Mouse (Mus musculus) left cerebral cortex, adult 9 months (tissue): Measurements from ENCODE around the gene Cds1.

Experiments used
- DNase-seq, 2 experiments: peaks; one replicate each; pipeline ENCODE4 v3.0.0; 2022; ENCODE audit warnings: low spot score in 2 of 2

Cds1 gene

DNA sequence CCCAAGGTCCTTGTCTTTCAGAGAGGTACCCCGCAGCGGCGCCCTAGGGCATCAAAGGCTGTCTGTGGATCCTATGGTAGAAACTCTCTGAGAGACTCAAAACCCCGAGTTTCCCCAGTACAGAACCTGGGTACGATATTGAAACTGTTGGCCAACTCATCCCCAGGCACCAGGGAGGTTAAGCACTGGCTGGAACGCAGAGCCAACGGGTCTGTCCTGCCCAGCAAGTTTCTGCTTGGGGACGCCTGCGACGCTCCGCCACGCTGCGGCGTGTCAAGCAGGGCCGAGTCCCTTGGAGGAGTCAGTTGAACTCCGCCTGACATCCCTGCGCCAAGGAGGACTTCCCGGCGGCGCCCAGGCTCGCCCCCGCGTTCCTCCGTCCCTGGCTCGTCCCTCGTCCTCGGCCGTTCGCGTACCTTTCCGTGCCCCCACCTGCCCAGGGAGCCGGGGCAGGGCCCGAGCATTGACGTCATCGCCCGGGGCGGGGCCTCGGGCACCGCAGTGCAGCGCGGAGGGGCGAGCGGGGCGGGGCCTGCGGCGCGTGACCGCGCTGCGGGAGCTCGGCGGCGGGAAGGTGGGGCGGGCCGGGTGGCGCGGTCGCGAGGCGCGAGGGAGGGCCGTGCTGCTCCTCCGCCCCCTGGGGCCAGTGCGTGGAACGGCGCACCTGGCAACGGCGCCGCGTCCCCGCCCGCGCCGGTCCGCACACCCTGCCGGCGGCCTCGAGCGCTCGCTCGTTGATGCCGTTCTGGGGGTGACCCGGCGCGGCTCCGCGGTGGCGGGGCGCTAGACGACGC, at the start of gene Cds1:
TSS of gene Cds1 (plus strand) at position 577 of the 794 bp plus-strand sequence.
- peak; percentile 68 to 80 for DNase-seq

DNA sequence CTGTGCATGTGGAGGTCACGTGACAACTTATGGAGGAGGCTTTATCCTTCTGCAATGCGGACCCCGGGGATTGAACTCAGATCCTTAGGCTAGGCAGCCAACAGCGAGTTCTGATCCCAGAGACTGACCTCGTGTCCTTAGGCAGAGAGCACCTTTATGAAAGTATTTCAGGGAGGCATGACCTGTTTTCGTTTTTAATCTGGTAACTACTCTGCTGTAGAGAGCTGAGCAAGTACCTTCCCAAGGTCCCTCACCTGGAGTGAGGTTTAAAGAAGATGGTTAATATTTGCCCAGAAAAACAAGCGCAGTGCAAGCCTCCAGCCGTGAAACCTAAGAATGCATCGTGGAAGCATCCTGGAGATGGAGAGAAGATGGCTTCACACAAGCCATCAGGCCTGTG, 40.7 kb upstream of the Cds1 start:
- DNase-seq, result no peak

DNA sequence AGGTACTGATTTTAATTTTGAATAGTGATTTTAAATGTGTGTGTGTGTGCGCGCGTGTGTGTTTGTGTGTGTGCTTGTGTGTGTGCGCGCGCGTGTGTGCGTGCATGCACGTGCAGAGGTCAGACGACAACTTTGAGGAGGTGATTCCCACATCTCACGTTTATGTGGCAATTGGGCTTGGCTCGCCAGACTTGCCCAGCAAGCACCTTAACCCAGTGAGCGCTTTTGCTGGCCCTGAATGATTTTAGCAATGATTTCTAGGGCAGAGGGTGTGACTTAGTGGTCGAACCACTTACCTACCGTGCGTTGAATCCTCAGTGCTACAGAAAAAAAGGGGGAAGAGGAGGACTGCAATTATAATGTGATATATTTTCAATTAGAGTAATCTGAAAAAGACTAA, 40.2 kb upstream of the Cds1 start:
- no peak for DNase-seq

DNA sequence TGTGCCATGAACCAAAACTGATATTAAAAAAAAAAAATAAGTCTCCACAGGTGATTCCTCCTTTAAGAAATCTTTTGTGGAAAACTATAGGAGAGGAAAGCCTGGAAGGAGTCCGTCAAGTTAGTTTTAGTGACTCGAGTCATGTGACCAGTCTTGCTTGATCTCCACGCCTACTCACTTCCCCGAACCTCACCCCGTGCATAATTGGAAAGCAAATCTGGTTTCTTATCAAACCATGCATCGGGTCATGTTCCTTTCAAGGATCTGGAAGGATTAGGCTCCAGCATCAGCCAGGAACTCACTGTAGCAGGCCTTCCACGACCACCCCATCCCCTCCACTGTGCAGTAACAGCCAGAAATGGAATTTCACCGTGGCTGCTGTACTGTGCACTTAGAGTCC, 39.2 kb upstream of the Cds1 start:
- no peak for DNase-seq

DNA sequence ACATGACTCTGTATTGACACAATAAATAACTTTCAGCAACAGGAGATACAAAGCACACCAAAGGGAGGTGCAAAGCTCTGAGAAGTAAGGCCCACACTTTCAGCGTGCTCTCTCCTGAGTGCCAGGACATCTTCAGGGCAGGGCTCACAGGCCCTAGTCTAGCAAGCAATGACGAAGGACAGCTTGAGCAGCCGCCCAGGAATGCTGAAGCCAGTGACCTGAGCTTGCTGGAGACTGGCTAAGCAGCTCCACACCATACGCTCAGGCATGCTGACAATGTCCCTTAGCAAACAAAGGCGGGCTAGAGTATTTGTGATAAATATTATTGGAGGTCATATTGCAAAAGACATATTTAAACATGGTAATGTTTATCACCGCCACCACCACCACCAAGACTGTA, 38.6 kb upstream of the Cds1 start:
- no peak for DNase-seq

DNA sequence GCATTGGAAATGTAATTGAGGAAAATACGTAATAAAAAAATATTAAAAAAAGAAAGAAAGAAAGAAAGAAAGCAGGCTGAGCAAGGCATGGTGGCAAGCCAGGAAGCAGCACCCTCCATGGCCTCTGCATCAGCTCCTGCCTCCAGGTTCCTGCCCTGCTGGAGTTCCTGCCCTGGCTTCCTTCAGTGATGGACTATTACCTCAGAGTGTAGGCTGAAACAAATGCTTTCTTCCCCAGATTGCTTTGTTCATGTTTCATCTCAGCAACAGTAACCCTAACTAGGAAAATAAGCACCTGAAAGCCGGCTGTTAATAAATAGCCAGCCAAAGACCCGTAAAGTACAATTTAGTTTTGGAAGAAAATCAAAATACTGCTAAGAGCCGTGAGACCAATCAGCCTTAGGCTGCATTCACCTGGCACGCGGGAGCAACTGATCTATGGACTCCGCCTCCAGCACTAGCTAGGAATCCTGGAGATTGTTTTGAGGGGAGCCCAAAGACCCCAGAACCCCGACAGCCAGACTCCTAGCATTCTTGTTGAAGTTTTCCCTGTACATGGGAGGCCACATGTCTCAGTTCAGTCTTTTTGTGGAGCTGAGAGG, 36.5 kb upstream of the Cds1 start:
- no peak for DNase-seq

DNA sequence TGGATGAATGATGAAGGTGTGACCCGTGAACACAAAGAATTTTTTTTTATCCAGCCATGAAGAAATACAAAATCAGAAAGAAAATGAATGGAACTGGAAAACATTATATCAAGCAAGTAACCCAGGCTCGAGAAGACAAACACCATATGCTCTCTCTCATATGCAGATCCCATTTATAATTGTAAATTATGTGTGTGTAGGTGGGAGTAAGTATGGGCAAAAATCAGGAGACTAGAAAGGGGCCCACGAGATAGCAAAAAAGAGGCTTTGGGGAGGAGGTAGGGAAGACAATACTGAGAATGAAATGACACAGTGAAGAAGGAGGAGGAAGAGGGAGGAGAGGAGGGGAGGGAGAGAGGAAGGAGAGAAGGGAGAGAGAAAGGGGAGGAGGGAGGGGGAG, 27.6 kb upstream of the Cds1 start:
- peak in 1 of 2 experiments; percentile 14 for DNase-seq

DNA sequence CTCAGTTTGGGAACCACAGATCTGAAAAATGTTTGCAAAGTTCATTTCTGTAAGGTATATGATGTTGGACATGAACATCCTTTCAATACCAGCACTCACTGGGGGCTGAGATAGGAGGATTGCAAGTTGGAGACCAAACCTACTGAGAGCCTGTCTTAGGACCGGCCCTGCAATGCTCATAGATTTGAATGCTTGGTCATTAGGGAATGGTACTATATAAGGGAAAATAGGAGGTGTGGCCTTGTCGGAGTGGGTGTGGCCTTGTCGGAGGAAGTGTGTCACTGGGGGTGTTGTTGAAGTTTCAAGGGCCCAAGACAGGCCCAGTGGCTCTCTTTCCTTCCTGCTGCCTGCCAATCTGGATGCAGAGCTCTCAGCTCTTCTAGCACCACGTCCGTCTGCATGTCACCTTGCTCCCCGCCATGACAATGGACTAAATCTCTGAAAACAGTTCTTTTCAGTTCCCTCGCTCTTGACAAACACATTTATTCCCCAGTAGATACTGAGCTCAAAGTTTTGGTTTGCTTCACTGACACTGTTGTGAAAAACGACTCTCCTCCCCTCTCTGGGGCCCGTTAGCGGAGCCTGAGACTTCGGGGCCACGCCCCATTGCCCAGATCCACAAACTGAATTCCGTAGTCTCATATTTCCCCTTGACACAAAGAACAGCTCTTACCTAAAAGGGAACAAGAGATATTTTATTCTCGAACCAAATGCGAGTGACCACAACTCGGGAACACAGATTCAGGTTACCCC, 24.3 kb upstream of the Cds1 start:
- no peak for DNase-seq

DNA sequence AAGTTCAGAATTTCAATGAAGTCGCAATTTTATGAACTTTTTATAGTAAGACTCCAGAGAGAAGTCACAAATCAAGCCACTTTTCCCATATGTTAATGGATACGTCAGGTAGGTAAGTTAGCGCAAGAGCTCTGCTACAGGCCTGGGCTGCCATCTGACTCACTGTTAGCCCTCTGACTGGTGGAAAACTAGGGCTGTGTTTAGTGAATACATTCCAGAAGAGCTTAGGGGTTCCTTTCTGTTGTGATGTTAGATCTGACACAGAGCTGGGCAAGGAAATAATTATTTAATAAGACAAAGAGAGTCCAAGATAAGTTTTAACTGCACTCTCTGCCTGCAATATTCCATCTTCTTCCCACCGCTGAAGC, 23.7 kb upstream of the Cds1 start:
- no peak for DNase-seq

DNA sequence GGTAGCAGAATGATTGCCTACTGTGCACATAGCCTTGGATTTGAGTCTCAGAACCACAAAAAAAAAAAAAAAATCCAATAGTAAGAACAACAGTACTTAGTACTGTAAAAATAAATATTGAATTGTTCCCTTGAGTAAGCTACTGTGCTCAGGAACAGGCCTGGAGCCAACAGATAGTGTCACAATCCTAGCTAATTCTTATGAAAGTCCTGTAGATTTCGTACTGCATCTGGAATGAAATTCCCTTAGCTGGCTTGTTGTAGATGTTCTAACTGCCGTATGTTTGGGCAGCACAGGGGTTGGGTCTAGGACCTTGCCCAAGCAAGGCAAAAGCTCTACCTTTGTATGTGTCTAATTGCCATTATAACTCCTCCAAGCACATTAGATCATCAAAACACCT, 22.9 kb upstream of the Cds1 start:
- no peak for DNase-seq

DNA sequence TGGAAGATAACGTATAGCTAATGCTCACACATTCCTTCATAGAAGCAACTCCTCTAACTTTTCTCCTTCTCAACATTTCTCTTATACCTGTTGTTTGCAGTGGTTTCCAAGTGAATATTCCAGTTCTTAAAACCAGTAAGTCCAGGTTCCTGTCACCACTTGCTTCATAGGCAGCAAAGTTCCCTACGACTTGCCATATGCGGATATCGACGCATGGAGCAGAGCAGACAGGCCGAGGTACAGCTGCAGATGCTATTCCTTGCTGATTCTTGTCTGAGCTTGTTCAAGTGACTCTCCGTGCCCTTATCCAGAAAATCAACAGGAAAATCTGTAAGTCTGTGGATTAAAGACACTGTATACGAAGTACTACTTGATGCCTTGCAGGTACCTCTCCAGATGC, 22.5 kb upstream of the Cds1 start:
- DNase-seq, result no peak

DNA sequence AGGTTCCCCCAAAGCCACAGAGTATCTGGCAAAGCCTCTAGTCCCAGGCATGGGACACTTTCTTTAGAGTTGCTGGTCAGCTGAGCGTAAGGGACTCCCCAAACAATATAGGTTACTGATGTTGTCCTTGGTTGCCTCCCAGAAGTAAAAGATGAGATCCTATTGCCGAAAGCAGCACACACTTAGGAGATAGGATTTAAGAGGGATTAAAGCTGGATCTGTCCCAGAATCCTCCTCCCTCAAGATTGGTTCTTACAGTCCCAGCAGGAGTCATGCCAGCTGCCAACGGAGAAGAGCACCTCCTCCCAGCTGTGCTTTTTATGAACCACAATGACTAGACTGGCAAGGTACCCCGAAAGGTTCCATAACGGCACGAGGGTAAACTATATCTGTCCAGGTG, 20.0 kb upstream of the Cds1 start:
- no peak for DNase-seq

DNA sequence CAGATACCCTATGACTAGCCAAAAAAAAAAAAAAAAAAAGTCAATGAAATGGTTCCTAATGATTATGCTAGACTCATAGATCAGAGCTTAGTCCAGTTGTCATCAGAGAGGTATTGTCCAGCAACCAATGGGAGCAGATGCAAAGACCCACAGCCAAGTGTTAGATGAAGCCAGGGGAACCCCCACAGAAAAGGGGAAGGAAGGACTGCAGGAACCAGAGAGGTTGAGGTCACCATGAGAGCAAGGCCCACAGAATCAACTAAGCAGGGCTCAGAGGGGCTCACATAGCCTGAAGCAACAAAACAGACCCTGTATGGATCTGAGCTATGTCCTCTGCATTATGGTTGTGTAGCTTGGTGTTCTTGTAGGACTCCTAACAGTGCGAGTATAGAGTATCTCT, 11.2 kb upstream of the Cds1 start:
- DNase-seq, result no peak

DNA sequence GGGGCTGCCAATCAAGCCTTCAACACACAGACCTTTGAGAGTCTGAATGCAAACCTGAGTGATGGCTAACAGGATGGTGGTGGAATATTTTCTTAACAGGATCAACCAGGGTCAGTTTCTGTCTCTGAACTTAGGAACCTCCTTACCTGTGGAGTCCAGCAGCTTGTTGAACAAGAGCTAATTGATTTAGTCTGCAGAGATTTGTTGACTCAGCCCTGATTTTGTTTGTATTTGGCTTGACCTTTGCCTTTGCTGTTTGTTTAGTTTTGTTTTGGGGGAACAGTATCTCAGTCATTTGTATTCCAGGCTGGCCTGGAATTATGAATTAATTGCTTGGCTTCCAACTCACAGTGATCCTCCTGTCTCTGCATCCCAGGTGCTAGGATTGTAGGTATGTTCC, 7.3 kb upstream of the Cds1 start:
- no peak for DNase-seq

DNA sequence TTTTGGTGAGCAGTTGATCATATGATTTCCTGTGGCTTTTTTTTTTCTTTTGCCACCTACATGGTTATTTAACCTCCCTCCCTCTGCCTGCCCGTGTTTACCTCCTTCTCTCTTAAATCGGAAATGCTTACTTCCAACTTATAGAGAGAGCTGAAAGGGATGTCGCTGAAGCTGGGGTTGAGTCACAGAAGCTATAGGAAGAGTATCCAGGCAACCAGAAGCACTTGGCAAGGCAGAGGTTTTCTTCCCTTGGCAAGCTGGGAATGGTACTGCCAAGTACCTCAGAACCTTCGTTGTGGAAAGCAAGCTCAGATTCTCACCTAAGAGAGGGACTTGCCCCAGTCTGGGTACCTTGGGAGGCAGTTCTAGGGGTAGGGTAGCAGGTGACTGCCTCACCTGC, 3.2 kb upstream of the Cds1 start:
- DNase-seq, result peak in 1 of 2 experiments; percentile 63

DNA sequence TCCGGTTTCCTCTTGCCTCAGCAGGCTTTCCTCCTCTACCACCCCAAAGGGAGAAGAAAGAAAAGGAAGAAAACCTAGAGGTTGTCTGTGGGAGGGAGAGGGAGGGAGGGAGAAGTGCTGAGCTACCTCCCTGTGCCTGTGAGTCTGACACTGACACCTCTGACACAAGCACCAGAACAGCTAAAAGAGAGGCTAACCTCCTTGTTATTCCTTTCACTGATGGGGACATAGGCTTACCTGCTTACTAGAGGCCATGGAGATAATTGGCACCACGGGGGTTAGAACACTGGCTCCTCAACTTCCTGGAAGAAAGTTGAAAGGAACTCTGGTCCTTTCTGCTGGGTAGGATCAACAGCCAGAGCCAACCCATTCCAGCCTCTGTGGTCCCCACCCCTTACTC, 1.4 kb upstream of the Cds1 start:
- DNase-seq, result no peak

DNA sequence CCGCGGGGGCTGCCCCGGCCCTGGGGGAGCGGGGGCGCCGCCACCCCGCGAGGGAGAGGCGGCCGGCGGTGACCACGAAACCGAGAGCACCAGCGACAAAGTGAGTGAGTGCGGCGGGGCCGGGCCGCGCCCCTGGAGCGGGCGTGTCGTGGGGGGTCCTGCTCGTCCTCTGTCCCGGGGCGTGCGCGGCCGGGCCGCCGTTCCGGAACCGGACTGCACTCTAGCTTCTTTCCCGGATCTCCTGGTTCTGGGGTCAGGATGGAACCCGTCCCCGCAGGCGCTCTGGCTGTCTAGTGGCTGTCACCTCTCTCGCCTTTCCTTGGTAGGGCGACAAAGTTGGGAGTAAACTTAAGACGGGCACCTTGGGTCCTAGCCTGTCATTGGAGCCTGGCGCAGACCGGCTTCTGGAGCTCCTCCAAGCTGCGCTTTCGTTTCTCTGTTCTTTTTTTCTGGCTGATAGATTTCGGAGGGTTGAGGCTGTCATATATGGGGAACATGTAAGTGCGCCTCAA, 516 bp downstream of the Cds1 start:
- no peak for DNase-seq

DNA sequence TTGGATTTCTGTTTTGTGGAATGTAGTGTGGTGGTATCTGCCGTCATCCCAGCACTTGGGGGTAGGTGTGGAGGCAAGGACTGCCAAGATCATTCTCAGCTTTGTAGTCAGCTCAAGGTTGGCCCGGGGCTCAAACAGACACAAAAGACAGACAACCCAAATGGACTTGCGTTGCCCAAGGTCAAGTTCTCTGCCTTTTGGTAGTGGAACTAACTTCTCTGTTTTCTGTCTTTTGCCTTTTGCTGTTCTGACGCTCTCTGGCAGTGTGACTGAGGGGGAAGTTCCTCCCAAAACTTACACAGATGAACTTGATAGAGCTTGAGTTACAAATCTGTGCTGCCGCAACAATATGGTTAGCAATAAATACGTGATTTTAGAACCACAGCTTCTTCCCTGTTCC, 1.3 kb downstream of the Cds1 start:
- no peak for DNase-seq

DNA sequence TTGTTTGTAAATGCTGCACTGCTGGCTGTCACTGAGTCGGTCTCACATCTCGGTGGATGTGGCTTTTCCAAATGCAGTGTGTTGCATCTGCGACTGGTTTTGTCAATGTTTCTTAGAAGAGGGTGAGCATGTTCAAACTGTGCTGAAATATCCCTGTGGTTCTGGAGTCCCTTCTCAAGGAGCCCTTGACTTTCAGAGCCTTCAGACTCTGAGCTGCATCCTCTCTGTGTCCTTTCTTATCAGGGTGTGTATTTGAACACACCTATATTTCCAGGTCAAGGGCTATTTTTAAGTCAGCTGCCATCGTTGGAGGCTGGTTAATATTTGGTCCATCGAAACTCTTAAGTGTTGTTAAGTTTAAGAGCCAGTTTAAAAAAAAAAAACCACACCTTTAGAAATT, 2.2 kb downstream of the Cds1 start:
- DNase-seq, result no peak

DNA sequence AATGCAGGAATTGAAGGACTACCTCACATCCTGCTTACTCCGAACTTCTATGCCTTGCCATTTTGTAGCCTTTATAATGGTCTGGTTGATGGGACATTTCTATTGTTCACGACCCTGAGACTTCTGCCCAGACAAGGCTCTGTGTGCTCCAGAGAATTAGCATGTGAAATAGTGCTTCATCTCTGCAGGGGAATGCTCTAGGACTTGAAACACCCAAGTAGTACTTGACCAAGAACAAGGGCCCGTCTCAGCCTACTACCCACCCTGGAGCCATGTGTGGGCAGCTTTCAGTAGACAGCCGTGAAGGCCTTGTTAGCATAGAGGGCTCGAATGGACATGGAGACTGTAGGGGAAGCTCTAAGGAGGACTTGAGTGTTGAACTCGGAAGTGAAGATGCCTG, 2.6 kb downstream of the Cds1 start:
- DNase-seq, result no peak

DNA sequence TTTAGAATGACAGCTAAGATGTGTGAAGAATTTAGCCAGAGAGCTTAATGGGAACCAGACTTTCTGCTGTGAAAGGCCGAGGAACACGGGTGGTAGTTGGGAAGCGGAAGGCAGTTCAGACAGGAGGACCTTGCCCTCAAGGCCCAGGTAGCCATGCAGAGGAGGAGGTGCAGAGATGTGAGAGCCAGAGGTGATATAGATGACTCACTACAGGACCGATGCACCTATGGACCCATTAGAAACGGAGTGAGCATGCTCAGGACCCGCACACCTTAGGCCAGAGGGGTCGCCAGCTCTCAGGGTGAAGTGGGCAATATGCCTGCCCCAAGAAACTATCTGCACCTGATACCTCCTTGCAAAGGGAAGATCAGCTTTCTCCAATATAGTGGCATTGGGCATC, 3.6 kb downstream of the Cds1 start:
- DNase-seq, result no peak

DNA sequence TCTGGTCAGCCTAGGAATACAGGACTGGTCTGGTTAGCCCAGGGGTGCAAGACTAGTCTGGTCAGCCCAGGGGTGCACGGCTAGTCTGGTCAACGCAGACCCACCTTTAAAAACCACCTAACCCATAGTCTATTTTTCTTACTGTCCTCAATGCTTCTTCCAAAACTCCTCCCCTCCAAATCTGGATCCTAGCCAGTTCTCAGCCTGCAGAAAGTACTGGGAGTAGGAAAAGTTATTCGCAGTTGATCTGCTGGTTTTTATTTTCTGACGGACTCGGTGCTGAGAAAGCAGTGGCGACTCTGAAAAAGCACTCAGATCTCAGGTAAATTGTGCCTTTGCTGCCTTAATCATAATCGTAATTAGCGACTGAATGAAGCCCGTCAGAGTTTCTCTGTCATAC, 7.7 kb downstream of the Cds1 start:
- no peak for DNase-seq

DNA sequence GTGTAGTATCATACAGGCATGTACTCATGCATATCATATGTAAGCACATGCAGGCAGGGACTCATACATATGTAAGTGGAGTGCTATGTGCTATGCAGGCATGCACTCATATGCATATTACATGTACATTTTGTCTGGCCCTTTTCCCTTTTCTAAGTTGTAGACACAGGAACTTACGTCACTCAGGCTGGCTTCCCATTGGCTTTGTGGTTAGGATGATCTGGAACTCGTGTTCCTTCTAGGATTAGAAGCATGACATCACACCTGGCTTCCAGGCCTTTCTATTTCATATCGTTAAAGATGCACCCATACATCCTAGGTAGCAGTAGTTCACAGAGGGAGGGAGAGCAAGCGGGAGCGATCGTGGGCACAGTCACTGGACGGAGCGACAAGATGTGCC, 10.3 kb downstream of the Cds1 start:
- no peak for DNase-seq
